Mouse (Mus musculus) limb, embryonic 14.5 days (tissue): ENCODE measurements around the gene Mgll. TPM values are rescaled to one million over a fixed set of nuclear protein-coding genes. Genes with fewer than 3 reads are reported as not detected.

ENCODE experiments used
- ATAC-seq: fragments of 200-750 bp; cut with Nextera tagmentation; 2 replicates; pipeline ENCODE4 v1.8.0; 2017; ENCODE audit warnings: low read depth, moderate number of reproducible peaks, moderate TSS enrichment; ENCODE audit not compliant: low FRiP score
- DNase-seq: peaks from one replicate; pipeline ENCODE4 v3.0.0-alpha.2; 2015; ENCODE audit warnings: low spot score
- H3K27ac ChIP-seq: fragments of 300-500 bp; sonication (generic); replicated peaks from 2 replicates; pipeline ENCODE4 v1.5.1; 2014; ENCODE audit warnings: low read depth, mild to moderate bottlenecking, low read length, moderate library complexity, mixed read lengths
- H3K27me3 ChIP-seq: fragments of 300-500 bp; sonication (generic); 2 replicates; pipeline ENCODE4 v1.6.1; 2014; ENCODE audit warnings: low read length, mixed read lengths; ENCODE audit not compliant: control insufficient read depth, insufficient read depth
- H3K36me3 ChIP-seq: fragments of 300-500 bp; sonication (generic); 2 replicates; pipeline ENCODE4 v1.6.1; 2014; ENCODE audit warnings: mild to moderate bottlenecking, low read length, moderate library complexity, mixed read lengths; ENCODE audit not compliant: control insufficient read depth, insufficient read depth
- H3K4me1 ChIP-seq: fragments of 300-500 bp; sonication (generic); 2 replicates; pipeline ENCODE4 v1.6.1; 2014; ENCODE audit warnings: antibody characterized with exemption, low read length, mixed read lengths; ENCODE audit not compliant: control insufficient read depth, insufficient read depth
- H3K4me2 ChIP-seq: fragments of 300-500 bp; sonication (generic); replicated peaks from 2 replicates; pipeline ENCODE4 v1.6.1; 2014; ENCODE audit warnings: low read depth, mild to moderate bottlenecking, low read length, moderate library complexity; ENCODE audit not compliant: severe bottlenecking
- H3K4me3 ChIP-seq: fragments of 300-500 bp; sonication (generic); replicated peaks from 2 replicates; pipeline ENCODE4 v1.5.1; 2014; ENCODE audit warnings: low read length
- H3K9ac ChIP-seq: fragments of 300-500 bp; sonication (generic); 2 replicates; pipeline ENCODE4 v1.6.1; 2014; ENCODE audit warnings: mild to moderate bottlenecking, low read depth, low read length, moderate library complexity; ENCODE audit not compliant: severe bottlenecking
- H3K9me3 ChIP-seq: fragments of 300-500 bp; sonication (generic); 2 replicates; pipeline ENCODE4 v1.6.1; 2016; ENCODE audit warnings: low read length; ENCODE audit not compliant: control insufficient read depth
- POLR2A ChIP-seq: fragments of 200-500 bp; IDR thresholded peaks from 2 replicates; pipeline ENCODE4 v1.8.0; 2012; ENCODE audit warnings: inconsistent platforms, mild to moderate bottlenecking, moderate library complexity, borderline replicate concordance; ENCODE audit not compliant: insufficient read depth, insufficient read length; ENCODE audit errors: extremely low read depth
- WGBS: fragments of 180-500 bp; shearing (Covaris S2); extraction: QIAGEN DNeasy Blood & Tissue Kit; methylation state at CpG from one replicate; pipeline ENCODE4 v1.1.7; 2014; 5-methylcytosine and 5-hydroxymethylcytosine counted together
- polyA plus RNA-seq, 2 experiments: library from polyadenylated mRNA; depleted of rRNA in 1 of 2; stranded (reverse) in 1 of 2; unstranded in 1 of 2; fragments of >200 nt; fragmentation: Nextera tagmentation in 1 of 2; extraction: Ambion mirVana in 1 of 2; gene quantifications; 2 replicates each; pipeline versions ENCODE4 v1.2.1 to v1.2.3; 2012 to 2014

Gene Mgll
- polyA plus RNA-seq, 2 experiments = 7.5 to 17.6 TPM

DNA sequence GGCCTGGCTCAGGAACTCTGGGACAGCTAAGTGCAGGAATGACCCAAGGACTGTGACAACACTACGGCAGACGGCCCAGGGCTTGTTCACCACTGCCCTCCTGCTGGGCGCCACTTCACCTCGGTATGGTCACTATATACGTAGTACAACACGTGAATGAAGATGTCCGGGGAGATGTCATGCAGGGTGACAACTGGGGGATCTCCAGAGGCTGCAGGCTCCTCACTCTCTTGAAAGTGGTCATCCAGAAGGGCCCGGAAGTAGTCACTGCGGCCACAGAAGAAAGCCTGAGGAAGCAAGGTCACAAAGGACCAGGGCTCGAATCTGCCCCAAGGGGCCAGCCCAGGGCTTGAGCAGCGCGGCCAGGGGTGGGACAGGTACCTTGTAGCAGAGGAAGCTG is 113.8 kb downstream of the Mgll start:
- TF ChIP-seq POLR2A = no peak
- no peak for ATAC-seq

DNA sequence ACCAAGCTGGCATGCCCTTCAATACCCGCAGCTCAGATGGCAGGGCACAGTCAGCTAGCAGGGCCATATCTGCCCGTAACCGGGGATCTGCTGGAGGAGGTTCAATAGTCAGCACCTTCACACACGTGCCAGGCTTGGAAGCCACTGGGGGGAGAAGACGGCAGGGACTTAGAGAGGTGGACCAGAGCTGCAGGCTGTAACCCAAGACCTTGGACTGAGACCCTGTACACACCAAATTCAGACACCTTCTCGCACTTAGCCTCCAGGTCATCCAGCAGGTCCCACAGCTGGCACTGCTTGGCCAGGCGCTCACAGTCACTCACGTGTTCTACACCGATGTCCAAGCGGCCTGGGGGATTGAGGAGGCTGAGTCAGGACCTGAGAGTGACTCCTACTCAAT is 114.4 kb downstream of the Mgll start:
- H3K36me3 ChIP-seq = peaks cover 42% of the 10 kb centered on the region
- no peaks in the 10 kb centered on the region for H3K27me3 ChIP-seq
- no peak overlapping the region for H3K27ac ChIP-seq
- no peak overlapping the region for H3K9ac ChIP-seq
- no peak overlapping the region for H3K4me3 ChIP-seq
- no peak for ATAC-seq
- no peak for TF ChIP-seq POLR2A
- DNase-seq = no peak
- no peaks in the 10 kb centered on the region for H3K9me3 ChIP-seq
- H3K4me1 ChIP-seq = peaks cover 13% of the 10 kb centered on the region
- H3K4me2 ChIP-seq = no peak overlapping the region
- WGBS = 95% methylated on average over 10 of the region's 10 CpGs

More for the DNA sequence above, 113.8 kb downstream of the Mgll start:
- Histone ChIP-seq H3K4me3 (no peak overlapping the region), H3K4me1 (peaks cover 8% of the 10 kb centered on the region), H3K9me3 (no peaks in the 10 kb centered on the region), H3K4me2 (no peak overlapping the region), H3K27ac (no peak overlapping the region), H3K9ac (no peak overlapping the region), H3K36me3 (peaks cover 42% of the 10 kb centered on the region), H3K27me3 (no peaks in the 10 kb centered on the region)
- no peak for DNase-seq
- 90% methylated on average over 12 of the region's 12 CpGs for WGBS

GRCm38 (mm10) chr6:88839135-88839970 is 115.1 kb downstream of the Mgll start:
- no peak overlapping the region for H3K9ac ChIP-seq

DNA sequence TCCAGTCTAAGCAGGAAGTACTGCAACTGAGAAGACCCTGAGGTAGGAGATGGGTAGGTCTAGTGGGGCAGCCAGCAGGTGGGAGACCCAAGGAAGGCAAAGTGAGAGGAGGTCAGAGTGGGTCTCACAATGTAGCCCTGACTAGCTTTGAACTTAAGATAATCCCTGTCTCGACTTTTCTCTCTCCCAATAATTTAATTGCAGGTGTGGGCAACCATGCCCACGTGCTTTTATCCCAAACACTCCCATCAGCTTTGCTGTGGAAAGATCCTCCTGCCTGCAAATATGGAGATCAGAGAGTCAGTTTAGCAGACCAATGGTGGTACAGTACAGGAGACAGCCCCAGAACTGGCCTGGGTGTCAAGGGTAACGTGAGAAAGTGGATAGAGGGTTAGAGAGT is 116.0 kb downstream of the Mgll start:
- Histone ChIP-seq H3K9ac (no peak overlapping the region), H3K4me3 (no peak overlapping the region), H3K4me1 (peaks cover 13% of the 10 kb centered on the region), H3K27ac (no peak overlapping the region), H3K9me3 (no peaks in the 10 kb centered on the region), H3K36me3 (peaks cover 46% of the 10 kb centered on the region), H3K27me3 (no peaks in the 10 kb centered on the region), H3K4me2 (no peak overlapping the region)
- WGBS = 69% methylated on average over 3 of the region's 3 CpGs
- DNase-seq (no peak), ATAC-seq (no peak)
- no peak for TF ChIP-seq POLR2A

More at GRCm38 (mm10) chr6:88839135-88839970, 115.1 kb downstream of the Mgll start:
- Histone ChIP-seq H3K36me3 (peaks cover 42% of the 10 kb centered on the region), H3K9me3 (no peaks in the 10 kb centered on the region), H3K4me3 (no peak overlapping the region), H3K27ac (no peak overlapping the region), H3K4me2 (no peak overlapping the region), H3K4me1 (peaks cover 13% of the 10 kb centered on the region), H3K27me3 (no peaks in the 10 kb centered on the region)
- no peak for DNase-seq
- WGBS = 83% methylated on average over 26 of the region's 26 CpGs
- no peak for ATAC-seq
- TF ChIP-seq POLR2A = no peak

GRCm38 (mm10) chr6:88840791-88841513 is 116.7 kb downstream of the Mgll start:
- no peak for TF ChIP-seq POLR2A
- H3K4me3 ChIP-seq = peak overlapping the region; percentile 80
- ATAC-seq (no peak), DNase-seq (no peak)
- H3K36me3 ChIP-seq = peaks cover 42% of the 10 kb centered on the region
- 51% methylated on average over 9 of the region's 9 CpGs for WGBS
- H3K27ac ChIP-seq = peak overlapping the region; percentile 55
- no peaks in the 10 kb centered on the region for H3K27me3 ChIP-seq
- H3K9ac ChIP-seq = peak overlapping the region; percentile 73
- no peaks in the 10 kb centered on the region for H3K9me3 ChIP-seq
- H3K4me1 ChIP-seq = peaks cover 13% of the 10 kb centered on the region
- peak overlapping the region; percentile 67 for H3K4me2 ChIP-seq
